Mouse (Mus musculus): ENCODE results near the gene Tnfrsf12a.

- no peak for TF ChIP-seq POLR2A (IDR thresholded peaks at IDR 0.05; ENCODE audit: low read depth, low read length)
- no peak for TF ChIP-seq CTCF (conservative IDR thresholded peaks at IDR 0.05; ENCODE audit: insufficient read depth, insufficient read length, low read depth, low read length)
These were observed 3.8 kb upstream of the Tnfrsf12a start for GRCm38 (mm10) chr17:23681086-23681485.
